Mouse (Mus musculus) CH12.LX (cell line): ENCODE measurements around the gene Hic2.

Source experiments
- CHD2 ChIP-seq: IDR thresholded peaks from 2 replicates; pipeline ENCODE4 v1.6.1; 2011; ENCODE audit warnings: low read length, improper control_type of control experiment
- CTCF ChIP-seq, 2 experiments: IDR thresholded peaks in 1 of 2; conservative IDR thresholded peaks in 1 of 2; 2 replicates each; pipeline ENCODE4 v1.5.1; 2011 to 2012; ENCODE audit warnings: low read depth in 2 of 2, low read length in 2 of 2, improper control_type of control experiment in 1 of 2, inconsistent platforms in 1 of 2, mild to moderate bottlenecking in 1 of 2, moderate library complexity in 1 of 2
- EP300 ChIP-seq: IDR thresholded peaks from 2 replicates; pipeline ENCODE4 v1.6.1; 2011; ENCODE audit warnings: low read length, improper control_type of control experiment
- POLR2A ChIP-seq: IDR thresholded peaks from 2 replicates; pipeline ENCODE4 v1.6.1; 2011; ENCODE audit warnings: low read depth, mild to moderate bottlenecking, improper control_type of control experiment, low read length
- RCOR1 ChIP-seq: conservative IDR thresholded peaks from 2 replicates; pipeline ENCODE4 v1.6.1; 2012; ENCODE audit warnings: low read depth, mild to moderate bottlenecking, inconsistent platforms, low read length, improper control_type of control experiment
- SIN3A ChIP-seq: IDR thresholded peaks from 2 replicates; pipeline ENCODE4 v1.6.1; 2012; ENCODE audit warnings: low read length, improper control_type of control experiment, inconsistent platforms
- SMC3 ChIP-seq: IDR thresholded peaks from 2 replicates; pipeline ENCODE4 v1.6.1; 2011; ENCODE audit warnings: low read depth, low read length, improper control_type of control experiment
- TCF12 ChIP-seq: IDR thresholded peaks from 2 replicates; pipeline ENCODE4 v1.6.1; 2014; ENCODE audit warnings: low read depth, mild to moderate bottlenecking, inconsistent platforms, low read length, improper control_type of control experiment
- USF2 ChIP-seq: conservative IDR thresholded peaks from 2 replicates; pipeline ENCODE4 v1.6.1; 2011; ENCODE audit warnings: low read depth, low read length, improper control_type of control experiment
- ZC3H11A ChIP-seq: IDR thresholded peaks from 2 replicates; pipeline ENCODE4 v1.6.1; 2012; ENCODE audit warnings: low read depth, mild to moderate bottlenecking, inconsistent platforms, low read length, improper control_type of control experiment
- ZMIZ1 ChIP-seq: IDR thresholded peaks from 2 replicates; pipeline ENCODE4 v1.6.1; 2012; ENCODE audit warnings: low read depth, mild to moderate bottlenecking, inconsistent platforms, low read length, improper control_type of control experiment

- TF ChIP-seq CTCF (conservative IDR thresholded peaks at IDR 0.05 in 1 of 2, IDR thresholded peaks at IDR 0.05 in 1 of 2; ENCODE audit: low read depth in 2 of 2, low read length in 2 of 2) (no peak), CHD2 (peak; percentile 44; the same call in 1 of the 2 replicates), TCF12 (0 out of 2 replicates have a peak, but pooled peaks have one; percentile 19), POLR2A (no peak), EP300 (no peak), RCOR1 (no peak), SIN3A (no peak), ZC3H11A (no peak), ZMIZ1 (no peak), USF2 (no peak), SMC3 (no peak)
Observed at GRCm38 (mm10) chr16:17220127-17220733, 13.1 kb upstream of the Hic2 start.
